Mouse (Mus musculus) brain, embryonic 18.5 days (tissue): ENCODE results near the gene Adamtsl2.

Experiments
- DNase-seq: peaks from one replicate; pipeline ENCODE4 v3.0.0-alpha.2; 2012; ENCODE audit warnings: low read depth, low spot score

Gene Adamtsl2

GRCm38 (mm10) chr2:27079152-27079584 lies at the start of gene Adamtsl2:
TSS of gene Adamtsl2 (plus strand) at chr2:27079379.
- DNase-seq, result no peak

DNA sequence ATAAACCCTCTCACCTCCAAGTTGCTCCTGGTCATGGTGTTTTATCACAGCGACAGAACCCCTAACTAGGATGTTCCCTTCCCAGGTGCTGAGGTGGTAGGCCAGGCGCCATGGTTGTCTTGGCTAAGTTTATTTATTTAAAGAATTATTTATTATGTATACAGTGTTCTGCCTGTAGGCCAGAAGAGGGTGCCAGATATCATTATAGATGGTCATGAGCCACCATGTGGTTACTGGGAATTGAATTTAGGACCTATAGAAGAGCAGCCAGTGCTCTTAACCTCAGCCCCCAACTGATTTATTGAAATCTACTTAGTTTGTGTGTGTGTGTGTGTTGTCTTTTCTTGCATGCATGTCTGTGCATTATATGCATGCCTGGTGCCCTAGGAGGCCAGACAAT lies 46.8 kb upstream of the Adamtsl2 start:
- no peak for DNase-seq

DNA sequence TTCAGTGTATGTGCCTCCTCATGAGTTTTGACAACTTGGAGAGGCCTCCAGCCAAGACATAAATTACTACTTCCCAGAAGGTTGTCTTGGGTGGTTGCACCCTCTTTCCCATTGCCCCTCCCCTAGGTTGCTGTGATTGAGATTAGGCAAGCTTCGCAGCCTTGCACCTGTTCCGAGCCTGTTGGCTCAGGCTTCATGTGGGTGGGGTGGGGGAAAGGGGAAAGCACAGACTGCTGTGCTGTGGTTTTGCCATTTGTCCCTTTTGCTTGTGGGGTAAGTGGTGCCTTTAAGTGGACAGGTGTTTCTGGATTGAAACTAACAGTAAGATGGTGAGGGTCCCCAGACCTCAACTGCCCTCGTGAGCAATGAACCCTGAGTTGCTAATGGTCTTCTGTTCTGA lies 43.2 kb upstream of the Adamtsl2 start:
- no peak for DNase-seq

DNA sequence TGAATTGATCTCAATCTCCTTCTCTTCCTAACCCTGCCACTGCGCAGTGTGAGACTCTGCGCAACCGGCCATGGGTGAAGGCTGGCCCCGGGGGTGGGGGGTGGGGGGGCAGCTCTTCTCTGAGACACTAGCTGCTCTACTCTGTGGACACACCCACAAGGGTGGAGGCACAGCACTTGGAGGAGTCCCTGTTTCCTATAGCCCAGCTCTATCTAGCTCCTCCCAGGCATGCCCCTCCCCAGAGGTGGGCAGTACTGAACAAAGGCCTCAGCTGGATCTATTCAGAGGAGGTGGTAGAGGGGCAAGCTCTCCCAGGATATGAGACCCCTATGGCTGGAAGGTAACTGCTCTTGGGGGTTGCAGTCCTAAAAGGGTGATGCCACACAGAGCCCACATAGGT lies 42.2 kb upstream of the Adamtsl2 start:
- no peak for DNase-seq

GRCm38 (mm10) chr2:27038596-27038995 lies 40.6 kb upstream of the Adamtsl2 start:
- peak; percentile 60 for DNase-seq

- DNase-seq, result no peak
Observed at GRCm38 (mm10) chr2:27039286-27039685, 39.9 kb upstream of the Adamtsl2 start.

GRCm38 (mm10) chr2:27042131-27042844 lies 36.9 kb upstream of the Adamtsl2 start:
- DNase-seq, result no peak

GRCm38 (mm10) chr2:27043461-27043860 lies 35.7 kb upstream of the Adamtsl2 start:
- peak; percentile 54 for DNase-seq

GRCm38 (mm10) chr2:27044166-27044565 lies 35.0 kb upstream of the Adamtsl2 start:
- no peak for DNase-seq

DNA sequence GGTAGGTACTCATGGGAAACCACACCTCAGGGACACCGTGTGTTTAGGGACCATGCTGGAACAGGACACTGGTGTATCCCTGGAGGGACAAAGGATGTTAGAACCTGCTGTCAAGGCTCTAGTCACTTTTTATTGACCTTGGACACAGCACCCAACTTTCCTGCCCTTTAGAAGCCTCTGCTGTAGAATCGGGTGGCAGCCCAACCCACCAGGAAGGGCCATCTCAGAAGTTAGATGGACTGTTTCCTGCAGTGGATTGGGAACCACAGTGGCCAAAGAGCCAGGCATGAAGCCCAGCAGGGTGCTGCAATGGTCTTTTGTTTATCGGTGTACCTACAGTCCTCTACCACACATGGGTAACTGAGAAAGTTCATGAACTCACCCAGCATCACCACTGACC lies 34.5 kb upstream of the Adamtsl2 start:
- no peak for DNase-seq

DNA sequence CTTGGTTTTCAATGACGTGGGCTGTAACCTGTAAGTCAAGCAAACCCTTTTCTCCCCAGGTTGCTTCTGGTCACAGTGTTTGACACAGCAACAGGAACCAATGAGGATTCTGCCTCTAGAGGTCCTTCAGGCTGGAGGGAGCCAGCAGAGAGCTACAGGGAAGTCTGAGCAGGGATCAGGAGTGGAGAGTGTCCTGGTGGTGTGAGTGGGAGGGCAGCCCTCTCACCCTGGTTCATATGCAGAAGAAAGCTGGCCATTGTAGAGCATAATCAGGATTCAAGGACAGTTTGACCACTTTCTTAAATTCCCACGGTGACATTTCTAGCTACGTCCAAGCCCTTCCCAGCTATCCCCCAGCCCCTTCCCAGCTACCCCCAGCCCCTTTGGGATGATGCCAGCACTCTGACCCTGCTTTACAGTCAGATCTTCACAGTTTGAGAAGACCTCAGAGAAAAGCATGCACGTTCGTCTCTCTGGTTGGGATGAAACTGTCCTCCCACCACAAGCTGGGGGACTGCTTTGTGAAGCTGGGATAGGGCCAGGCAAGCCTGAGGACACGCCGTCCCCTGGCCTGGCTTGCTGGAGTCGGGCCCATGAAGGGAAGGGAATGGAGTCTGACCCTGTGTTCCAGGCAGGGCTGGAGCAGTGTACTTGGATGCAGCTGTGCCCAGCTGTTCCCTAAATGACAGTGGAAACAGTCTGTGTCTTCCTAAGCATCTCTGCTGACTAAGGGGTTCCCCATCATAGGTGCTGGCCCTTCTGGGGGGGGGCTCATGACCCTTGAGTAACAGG lies 33.0 kb upstream of the Adamtsl2 start:
- no peak for DNase-seq

DNA sequence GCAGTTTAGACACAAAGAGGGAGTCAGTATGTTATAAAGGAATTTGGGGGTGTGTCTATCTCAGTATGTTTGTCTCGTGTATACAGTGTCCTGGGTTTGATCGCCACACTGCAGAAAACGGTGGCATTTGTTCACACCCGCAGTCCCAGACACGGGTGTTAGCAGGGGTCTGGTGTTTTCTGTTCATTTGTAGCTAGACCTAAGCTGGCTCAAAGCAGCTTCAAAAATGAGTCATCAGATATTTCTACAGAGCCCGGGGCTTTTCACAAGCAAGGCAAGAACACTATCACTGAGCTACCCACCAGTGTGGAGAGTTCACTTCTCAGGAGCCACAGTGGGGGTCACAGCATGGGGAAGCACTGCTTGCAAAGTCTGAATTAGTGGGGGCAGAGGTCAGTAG lies 29.8 kb upstream of the Adamtsl2 start:
- DNase-seq, result no peak

GRCm38 (mm10) chr2:27058251-27058650 lies 20.9 kb upstream of the Adamtsl2 start:
- no peak for DNase-seq

DNA sequence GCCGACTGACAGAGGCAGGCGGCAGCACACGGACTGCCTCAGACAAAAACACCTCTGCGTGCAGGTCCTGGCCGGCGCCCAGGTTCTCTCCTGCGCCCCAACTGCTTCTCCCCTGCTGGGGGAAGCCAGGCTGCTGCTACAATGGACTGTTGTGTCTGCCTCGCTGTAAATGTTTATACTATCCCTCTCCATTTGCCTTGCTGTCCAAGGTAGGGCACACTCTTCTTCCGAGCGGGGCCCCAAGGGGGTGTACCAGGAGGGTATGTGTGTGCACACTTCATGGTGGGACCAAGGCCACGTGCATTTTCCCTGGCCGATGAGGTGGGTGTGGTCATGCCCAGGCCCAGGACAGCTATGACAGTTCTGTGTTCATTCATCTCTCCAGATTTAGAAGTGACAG lies 20.4 kb upstream of the Adamtsl2 start:
- DNase-seq, result no peak

- no peak for DNase-seq
Observed at GRCm38 (mm10) chr2:27059187-27059586, 20.0 kb upstream of the Adamtsl2 start.

- DNase-seq, result no peak
Observed at GRCm38 (mm10) chr2:27067124-27067523, 12.1 kb upstream of the Adamtsl2 start.

GRCm38 (mm10) chr2:27067996-27068395 lies 11.2 kb upstream of the Adamtsl2 start:
- DNase-seq, result no peak

DNA sequence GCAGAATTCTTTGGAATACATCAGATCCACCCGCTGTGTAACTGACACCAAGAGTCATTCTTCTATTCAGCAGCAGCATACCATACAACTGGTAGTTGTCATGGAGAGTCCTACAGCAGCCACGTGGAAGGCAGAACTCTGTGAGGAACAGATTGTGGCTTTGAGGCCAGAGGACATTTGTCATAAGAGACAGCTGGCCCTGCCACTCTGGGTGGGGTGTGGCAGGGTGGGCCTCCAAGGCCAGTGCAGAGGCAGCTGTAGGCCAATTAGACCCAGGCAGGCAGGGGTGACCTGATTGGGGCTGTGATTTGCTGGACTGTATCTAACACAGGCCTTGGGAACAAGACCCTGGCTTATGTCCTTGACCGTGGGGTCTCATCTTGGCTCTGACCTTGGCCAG lies 9.5 kb upstream of the Adamtsl2 start:
- DNase-seq, result no peak

DNA sequence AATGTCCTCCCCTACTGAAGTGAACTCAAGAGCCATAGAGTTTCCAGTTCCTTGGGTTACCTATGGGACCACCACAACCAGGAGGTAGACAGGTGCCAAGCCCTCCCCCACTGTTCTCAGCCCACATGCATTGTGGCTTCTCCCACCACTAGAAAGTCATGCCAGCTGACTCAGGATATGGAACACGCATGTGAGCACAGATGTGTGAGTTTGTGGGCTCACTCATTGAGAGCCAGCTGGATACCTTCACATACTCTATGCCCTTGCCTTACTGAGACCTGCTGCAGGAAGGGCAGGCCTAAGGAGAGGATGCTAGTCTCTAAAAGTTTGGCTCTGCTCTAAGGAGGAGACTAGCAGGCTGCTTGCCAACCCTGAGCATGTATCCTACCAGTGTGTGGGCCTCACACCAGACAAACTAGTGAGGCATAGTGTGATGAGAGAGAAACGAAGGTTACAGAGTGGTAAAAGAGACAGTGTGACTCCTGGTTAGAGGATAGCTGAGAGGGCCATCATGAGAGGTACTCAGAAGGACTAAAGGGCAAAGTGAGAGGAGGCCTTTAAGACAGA lies 8.8 kb upstream of the Adamtsl2 start:
- no peak for DNase-seq

- peak; percentile 69 for DNase-seq
Observed at GRCm38 (mm10) chr2:27071137-27071536, 8.0 kb upstream of the Adamtsl2 start.

DNA sequence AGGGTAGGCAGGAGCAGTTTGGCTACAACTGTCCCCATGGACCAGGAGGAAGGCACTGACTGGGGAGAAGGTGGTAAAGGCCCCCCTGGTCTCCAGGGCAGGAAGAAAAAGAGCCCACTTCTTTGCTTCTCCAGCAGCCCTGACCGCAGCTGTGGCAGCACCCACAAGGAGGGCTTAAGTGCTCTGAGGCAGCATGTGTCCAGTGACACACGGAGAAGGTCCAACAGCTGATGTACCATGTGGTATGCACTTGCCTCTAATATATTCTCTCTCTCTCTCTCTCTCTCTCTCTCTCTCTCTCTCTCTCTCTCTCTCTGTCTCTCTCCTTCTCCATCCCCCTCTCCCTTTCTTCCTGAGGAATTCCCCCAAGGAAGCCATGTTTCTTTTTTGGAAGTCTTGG lies 7.2 kb upstream of the Adamtsl2 start, which contains the start of gene Mymk:
Gene Mymk, minus strand, starts transcription at position 202 of the 400 bp plus-strand sequence.
- no peak for DNase-seq

DNA sequence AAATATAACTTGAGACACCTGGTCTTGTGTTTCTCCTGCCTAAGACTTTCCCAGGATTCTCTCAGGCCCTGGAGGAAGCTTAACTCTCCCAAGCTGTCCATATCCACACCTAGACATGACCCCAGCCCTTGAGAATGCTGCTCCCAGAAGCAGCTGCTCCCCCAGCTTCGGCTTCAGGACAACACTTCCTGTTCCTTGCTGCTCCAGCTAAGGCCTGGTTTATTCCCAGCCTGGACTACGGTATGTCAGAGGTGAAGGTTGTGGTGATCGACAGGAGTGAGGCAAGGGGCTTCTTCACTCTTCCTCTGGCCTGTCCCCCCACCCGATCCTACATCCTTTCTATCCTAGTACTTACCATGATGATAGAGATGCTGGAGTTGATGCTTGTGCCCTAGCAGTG lies 5.8 kb upstream of the Adamtsl2 start:
- no peak for DNase-seq

DNA sequence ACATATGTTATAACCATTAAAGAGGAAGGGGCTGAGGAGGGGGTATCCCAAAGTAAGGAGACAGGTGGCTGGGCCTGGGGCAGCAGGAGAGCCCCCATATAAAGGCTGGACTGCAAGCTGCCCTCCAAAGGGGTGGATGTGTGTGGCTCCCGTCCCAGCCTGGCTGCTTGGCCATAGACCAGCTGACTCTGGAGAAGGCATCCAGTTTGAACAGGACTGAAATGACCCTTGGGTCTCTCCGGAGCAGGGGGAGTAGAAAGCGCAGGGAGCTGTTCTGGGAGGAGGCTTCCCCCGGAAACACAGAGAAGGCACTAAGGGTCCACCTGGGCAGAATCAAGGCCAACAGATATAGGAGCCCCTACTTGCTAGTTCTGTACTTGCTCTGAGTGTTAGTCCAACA lies 4.4 kb upstream of the Adamtsl2 start:
- no peak for DNase-seq
